In the genomic region with DNA sequence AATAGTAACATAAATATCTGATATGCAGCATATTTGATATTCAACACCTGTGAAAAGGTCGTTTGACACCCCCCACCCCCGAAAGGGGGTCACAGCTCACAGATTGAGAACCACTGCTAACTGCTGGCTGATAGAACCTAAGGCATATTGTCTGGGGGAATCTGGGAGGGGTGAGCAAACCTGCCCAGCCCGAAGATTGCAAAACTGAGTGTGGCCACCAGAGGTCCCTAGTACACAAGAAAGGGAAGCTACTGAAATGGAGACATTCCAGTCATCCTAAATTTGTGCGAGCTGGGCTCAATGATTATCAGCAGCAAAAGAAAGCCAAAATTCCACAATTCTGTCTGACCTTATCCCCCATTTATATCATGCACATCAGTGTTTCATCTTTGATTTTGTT, we compare ENCODE assay signal across 10 mouse cellular contexts. TPM values are rescaled to one million over a fixed set of nuclear protein-coding genes. Genes with fewer than 3 reads are reported as not detected.
DNase-seq lines count a peak whose midpoint lies in the region; ATAC-seq and TF ChIP-seq lines count a peak whose summit lies in the region.
"Had no signal": no experiment of that assay in that cellular context is flagged by ENCODE, and none has a peak within 500 bp of the region (broad histone marks: within the 10 kb centered on the region; RNA-seq: fewer than 3 reads in every experiment).

No protein-coding gene starts in this region.

- H3K4me3 ChIP-seq in CH12.LX (replicated peaks in 1 of 3; ENCODE audit: low read depth in 2 of 3, low read length in 2 of 3, poor library complexity in 1 of 3) = no peak overlapping the region
- H3K4me3 ChIP-seq in midbrain, embryonic 10.5 days = no peak overlapping the region

- H3K27ac ChIP-seq in CH12.LX (ENCODE audit: insufficient read depth, low read depth) = no peak overlapping the region
- H3K27ac ChIP-seq in midbrain, embryonic 10.5 days (replicated peaks) = no peak overlapping the region

- no peaks in the 10 kb centered on the region for H3K79me2 ChIP-seq in CH12.LX (replicated peaks; ENCODE audit: control insufficient read depth, extremely low read depth, insufficient read depth, poor library complexity, severe bottlenecking)

- TF ChIP-seq RAD21 in CH12.LX (IDR thresholded peaks at IDR 0.05; ENCODE audit: low read depth, low read length) = peak; percentile 76

- no peak for TF ChIP-seq EP300 in CH12.LX (IDR thresholded peaks at IDR 0.05; ENCODE audit: low read length)

- dilution Hi-C loops in CH12.LX (cut with MboI; ENCODE audit: extremely low pct_ligation_motif_present, extremely low pct_unique_long_range_greater_than_20kb, low sequenced_read_pairs) = no loop called here

- no peaks in the 10 kb centered on the region for H3K9me3 ChIP-seq in CH12.LX (replicated peaks; ENCODE audit: low read length)
- H3K9me3 ChIP-seq in midbrain, embryonic 10.5 days (replicated peaks) = no peaks in the 10 kb centered on the region

- TF ChIP-seq CTCF in CH12.LX (conservative IDR thresholded peaks at IDR 0.05 in 1 of 2, IDR thresholded peaks at IDR 0.05 in 1 of 2; ENCODE audit: low read depth in 2 of 2, low read length in 2 of 2) = peak; percentile 29 to 81; a peak in 3 of 4 replicates

- no peaks in the 10 kb centered on the region for H3K4me1 ChIP-seq in CH12.LX (ENCODE audit: control insufficient read depth in 1 of 2, insufficient read depth in 2 of 2)
- no peaks in the 10 kb centered on the region for H3K4me1 ChIP-seq in midbrain, embryonic 10.5 days

- in situ Hi-C loops in CH12.LX (cut with MboI; ENCODE audit: low pct_ligation_motif_present, low pct_unique_long_range_greater_than_20kb, low sequenced_read_pairs) = no loop called here

- DNase-seq in CH12.LX (ENCODE audit: extremely low read depth) = peak; percentile 52
- peak; percentile 66 for DNase-seq in adrenal gland, adult 8-10 months
- DNase-seq in embryo, embryonic 11 days = peak; percentile 64
- DNase-seq in heart, postnatal 10 days = peak; percentile 75 to 82
- DNase-seq in layer of hippocampus, postnatal 36 days = peak; percentile 67 to 78
- peak; percentile 63 for DNase-seq in midbrain, embryonic 10.5 days (ENCODE audit: low spot score)
- peak; percentile 19 for DNase-seq in spleen, adult 12 weeks (ENCODE audit: low spot score)

- H3K36me3 ChIP-seq in CH12.LX (replicated peaks in 1 of 2; ENCODE audit: control insufficient read depth in 1 of 2, insufficient read depth in 1 of 2, low read length in 1 of 2) = no peaks in the 10 kb centered on the region
- no peaks in the 10 kb centered on the region for H3K36me3 ChIP-seq in midbrain, embryonic 10.5 days

- intact Hi-C loops in heart, postnatal 10 days (cut with DNase I) = loop anchor here (1.0 to 10.0 kb wide), 2 partner anchors 27 to 110 kb away; partner anchors contain the start of gene Akap17b

- no peak for TF ChIP-seq POLR2A in CH12.LX (IDR thresholded peaks at IDR 0.05; ENCODE audit: low read depth, low read length)

- no peak overlapping the region for H3K9ac ChIP-seq in CH12.LX (ENCODE audit: insufficient read depth, low read depth)

- 7% methylated on average over 4 of the region's 4 CpGs for WGBS in midbrain, embryonic 10.5 days

- no peak for ATAC-seq in monocyte, adult 5-6 weeks (replicated peaks; ENCODE audit: insufficient number of reproducible peaks, low FRiP score, low TSS enrichment, poor library complexity, severe bottlenecking)

- H3K27me3 ChIP-seq in CH12.LX (replicated peaks) = no peaks in the 10 kb centered on the region
- no peaks in the 10 kb centered on the region for H3K27me3 ChIP-seq in midbrain, embryonic 10.5 days (ENCODE audit: low read depth, poor library complexity, severe bottlenecking)

- no peak overlapping the region for H3K4me2 ChIP-seq in CH12.LX (ENCODE audit: insufficient read depth, low read depth, poor library complexity, severe bottlenecking)

TF ChIP-seq in CH12.LX, 34 proteins besides CTCF, POLR2A, EP300 and RAD21:
- TF ChIP-seq IRF4 (IDR thresholded peaks at IDR 0.05; ENCODE audit: low read depth, low read length) (no peak), SMC3 (IDR thresholded peaks at IDR 0.05; ENCODE audit: low read depth, low read length) (peak; percentile 74), PAX5 (IDR thresholded peaks at IDR 0.05; ENCODE audit: low read length) (no peak), POLR2AphosphoS2 (IDR thresholded peaks at IDR 0.05; ENCODE audit: low read depth, low read length) (no peak), MAZ (IDR thresholded peaks at IDR 0.05; ENCODE audit: low read depth, low read length) (no peak), ETS1 (conservative IDR thresholded peaks at IDR 0.05; ENCODE audit: low read depth, low read length) (no peak)

RNA-seq across cellular contexts. Expression of gene Gm14569, which starts 42.9 kb away (rescaled TPM):
- total RNA-seq in CH12.LX (2012; rRNA removed) (not detected in 2 replicates), CH12.LX (2014; rRNA removed) (not detected in 2 replicates)
- not detected in 2 replicates for polyA plus RNA-seq in CH12.LX (2012; ENCODE audit: insufficient read length, low read depth)
- under 1 TPM in 2 of 4 experiments, not detected in 2; 0.28 to 0.61 TPM for total RNA-seq in adrenal gland, adult 8-10 months (2022)
- total RNA-seq in heart, postnatal 10 days (2021) = not detected
- total RNA-seq in layer of hippocampus, postnatal 36 days (2021) = 1 to 10 TPM; 1.6 to 2.8 TPM
- not detected in 2 replicates for polyA plus RNA-seq in midbrain, embryonic 10.5 days (2016; fragmentation: Nextera tagmentation; extraction: Ambion mirVana)
- total RNA-seq in monocyte, adult 5-6 weeks (2017) = 0.21 TPM in 1 of 3 replicates, not detected in the others
- polyA plus RNA-seq: gonadal fat pad, adult 2 months; stomach, embryonic 14.5 days had no signal

Comparison
In these comparisons a context has a peak if more than half of its experiments do, and no peak if none do; other contexts are left out.
1. DNase-seq: peak in every context shown above with its lines; median percentile 78 in heart, postnatal 10 days; 72 in layer of hippocampus, postnatal 36 days; 66 in adrenal gland, adult 8-10 months; 64 in embryo, embryonic 11 days; 63 in midbrain, embryonic 10.5 days; 52 in CH12.LX; 19 in spleen, adult 12 weeks.